Mouse (Mus musculus) midbrain, embryonic 14.5 days (tissue): ENCODE measurements around the gene Angpt4. TPM values are rescaled to one million over a fixed set of nuclear protein-coding genes. Genes with fewer than 3 reads are reported as not detected.

Experiments
- ATAC-seq: fragments of 200-750 bp; cut with Nextera tagmentation; 2 replicates; pipeline ENCODE4 v1.8.0; 2017; ENCODE audit warnings: moderate number of reproducible peaks, moderate library complexity; ENCODE audit not compliant: low FRiP score, low TSS enrichment
- DNase-seq: peaks from one replicate; pipeline ENCODE4 v3.0.0-alpha.2; 2015
- H3K27ac ChIP-seq: fragments of 300-500 bp; sonication (generic); replicated peaks from 2 replicates; pipeline ENCODE4 v1.5.1; 2014; ENCODE audit warnings: mild to moderate bottlenecking, low read depth, low read length, moderate library complexity
- H3K27me3 ChIP-seq: fragments of 300-500 bp; sonication (generic); 2 replicates; pipeline ENCODE4 v1.6.1; 2014; ENCODE audit warnings: low read length, control low read depth, mixed read lengths; ENCODE audit not compliant: control insufficient read depth, insufficient read depth
- H3K36me3 ChIP-seq: fragments of 300-500 bp; sonication (generic); 2 replicates; pipeline ENCODE4 v1.6.1; 2014; ENCODE audit warnings: low read length, control low read depth; ENCODE audit not compliant: control insufficient read depth, insufficient read depth
- H3K4me1 ChIP-seq: fragments of 300-500 bp; sonication (generic); 2 replicates; pipeline ENCODE4 v1.6.1; 2014; ENCODE audit warnings: mild to moderate bottlenecking, antibody characterized with exemption, low read length, control low read depth; ENCODE audit not compliant: control insufficient read depth, insufficient read depth
- H3K4me2 ChIP-seq: fragments of 300-500 bp; sonication (generic); 2 replicates; pipeline ENCODE4 v1.6.1; 2014; ENCODE audit warnings: mild to moderate bottlenecking, low read length, moderate library complexity
- H3K4me3 ChIP-seq: fragments of 300-500 bp; sonication (generic); replicated peaks from 2 replicates; pipeline ENCODE4 v1.5.1; 2014; ENCODE audit warnings: low read depth, low read length
- H3K9ac ChIP-seq: fragments of 300-500 bp; sonication (generic); replicated peaks from 2 replicates; pipeline ENCODE4 v1.6.1; 2014; ENCODE audit warnings: mild to moderate bottlenecking, low read length, moderate library complexity
- H3K9me3 ChIP-seq: fragments of 300-500 bp; sonication (generic); 2 replicates; pipeline ENCODE4 v1.6.1; 2016; ENCODE audit warnings: low read length, control low read depth, mixed read lengths; ENCODE audit not compliant: control insufficient read depth
- whole genome bisulfite sequencing: fragments of 180-500 bp; shearing (Covaris S2); extraction: QIAGEN DNeasy Blood & Tissue Kit; methylation state at CpG from one replicate; pipeline ENCODE4 v1.1.7; 2014; 5-methylcytosine and 5-hydroxymethylcytosine counted together
- microRNA counts: library from miRNA; unstranded; fragments of <30 nt; microRNA quantifications from one replicate; lab custom pipeline; 2016
- microRNA-seq: library from miRNA; unstranded; fragments of <30 nt; microRNA quantifications from one replicate; pipeline ENCODE4, GENCODE M21; 2016
- polyA plus RNA-seq: library from polyadenylated mRNA; unstranded; fragments of >200 nt; fragmentation: Nextera tagmentation; extraction: Ambion mirVana; gene quantifications from 2 replicates; pipeline ENCODE4 v1.2.1, GENCODE M21; 2014

Gene Angpt4
- polyA plus RNA-seq, 1 experiment from 2014 or later = 0.17 TPM

DNA sequence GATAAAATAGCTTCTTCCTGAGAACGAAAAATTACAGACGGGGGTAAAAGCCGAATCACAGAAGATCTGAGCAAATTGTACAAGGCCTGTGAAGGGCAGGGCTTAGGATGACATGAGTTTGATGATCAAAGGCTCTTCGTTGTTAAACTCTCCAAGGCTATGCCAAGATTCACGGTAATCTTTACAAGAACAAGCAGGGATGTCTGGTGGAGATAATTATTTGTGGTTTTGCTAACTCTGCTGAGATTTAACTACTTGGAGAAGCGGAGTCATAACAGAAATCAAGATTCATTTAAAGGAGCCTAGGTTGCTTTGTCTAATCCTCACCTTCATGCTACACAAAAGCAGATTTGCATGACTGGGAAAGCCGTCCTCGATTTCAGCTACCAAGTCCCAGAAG is 75.9 kb downstream of the Angpt4 start:
- Histone ChIP-seq H3K9me3 (no peaks in the 10 kb centered on the region), H3K4me1 (no peaks in the 10 kb centered on the region), H3K36me3 (no peaks in the 10 kb centered on the region), H3K4me3 (no peak overlapping the region), H3K27me3 (no peaks in the 10 kb centered on the region), H3K4me2 (no peak overlapping the region), H3K9ac (no peak overlapping the region), H3K27ac (no peak overlapping the region)
- ATAC-seq = no peak
- WGBS = 76% methylated on average over 8 of the region's 8 CpGs
- no peak for DNase-seq

DNA sequence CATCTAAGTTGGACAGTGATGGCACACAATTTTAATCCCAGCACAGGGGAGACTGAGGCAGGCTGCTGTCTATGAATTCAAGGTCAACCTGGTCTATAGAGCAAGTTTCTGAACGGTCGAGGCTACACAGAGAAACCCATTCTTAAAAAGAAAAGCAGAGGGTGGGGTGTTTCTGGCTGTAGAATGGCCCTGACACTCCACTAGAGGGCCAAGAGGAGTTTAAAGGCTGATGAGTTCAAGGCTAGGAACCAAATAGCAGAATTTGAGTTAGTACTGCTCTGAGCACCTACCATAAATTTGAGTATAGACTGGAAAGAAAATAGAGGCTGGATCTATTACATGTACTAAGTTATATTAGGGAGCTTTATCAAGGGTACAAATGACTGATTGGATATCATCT is 78.0 kb downstream of the Angpt4 start:
- 63% methylated on average over 2 of the region's 2 CpGs for WGBS
- H3K4me3 ChIP-seq = no peak overlapping the region
- DNase-seq = no peak
- H3K27ac ChIP-seq = no peak overlapping the region
- no peaks in the 10 kb centered on the region for H3K9me3 ChIP-seq
- no peaks in the 10 kb centered on the region for H3K4me1 ChIP-seq
- no peaks in the 10 kb centered on the region for H3K27me3 ChIP-seq
- no peak overlapping the region for H3K9ac ChIP-seq
- no peaks in the 10 kb centered on the region for H3K36me3 ChIP-seq
- no peak overlapping the region for H3K4me2 ChIP-seq
- ATAC-seq = no peak

DNA sequence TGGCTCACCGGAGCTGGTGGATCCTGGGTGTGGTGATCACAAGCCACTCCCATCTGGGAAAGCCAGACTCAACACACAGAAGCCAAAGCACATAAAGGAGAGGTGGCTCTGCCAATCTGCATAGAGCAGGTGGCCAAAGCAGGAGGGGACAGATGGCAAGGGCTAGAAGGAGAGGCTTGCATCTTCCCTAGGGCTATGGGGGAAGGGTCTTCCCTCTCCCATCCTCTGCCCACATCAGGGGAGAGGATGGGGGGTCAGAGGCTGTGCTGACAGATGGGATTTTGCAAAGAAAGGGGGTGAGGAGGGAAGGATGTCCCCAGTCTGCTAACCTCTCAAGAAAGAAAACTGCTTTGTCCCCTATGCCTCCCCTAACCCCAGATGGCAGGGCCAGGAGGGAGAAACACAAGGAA is 80.0 kb downstream of the Angpt4 start:
- H3K9ac ChIP-seq = no peak overlapping the region
- H3K27ac ChIP-seq = no peak overlapping the region
- peaks cover 8% of the 10 kb centered on the region; the same call in 1 of the 2 replicates for H3K27me3 ChIP-seq
- DNase-seq = peak; percentile 55
- no peaks in the 10 kb centered on the region for H3K9me3 ChIP-seq
- 30% methylated on average over 1 of the region's 1 CpGs for WGBS
- peak; percentile 73 for ATAC-seq
- 0 out of 2 replicates have a peak, but pooled peaks cover 3% of the 10 kb centered on the region for H3K4me1 ChIP-seq
- H3K4me2 ChIP-seq = no peak overlapping the region
- H3K4me3 ChIP-seq = no peak overlapping the region
- no peaks in the 10 kb centered on the region for H3K36me3 ChIP-seq

DNA sequence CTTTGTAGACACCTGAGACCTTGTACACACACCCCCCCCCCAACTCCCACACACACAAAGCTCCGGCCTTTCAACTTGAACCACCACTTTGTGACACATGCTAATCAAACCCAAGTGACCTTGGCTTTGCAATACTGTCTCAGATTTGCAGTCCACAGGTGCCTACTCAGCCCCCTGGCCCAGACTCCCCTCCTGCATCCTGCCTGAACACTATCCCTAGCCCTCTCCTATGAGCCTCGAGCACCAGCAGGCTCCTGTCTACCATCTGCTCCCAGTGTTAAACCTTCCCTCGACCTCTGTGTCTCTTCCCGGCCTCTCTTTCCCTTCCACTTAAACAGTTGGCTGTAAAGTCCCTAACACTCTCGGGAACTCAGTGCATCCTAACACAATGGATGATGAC is 80.4 kb downstream of the Angpt4 start:
- Histone ChIP-seq H3K4me2 (no peak overlapping the region), H3K36me3 (no peaks in the 10 kb centered on the region), H3K9me3 (no peaks in the 10 kb centered on the region), H3K27ac (no peak overlapping the region), H3K4me3 (no peak overlapping the region), H3K4me1 (0 out of 2 replicates have a peak, but pooled peaks cover 3% of the 10 kb centered on the region), H3K9ac (no peak overlapping the region), H3K27me3 (peaks cover 12% of the 10 kb centered on the region; the same call in 1 of the 2 replicates)
- 0 out of 2 replicates have a peak, but pooled peaks have one; percentile 36 for ATAC-seq
- 23% methylated on average over 5 of the region's 5 CpGs for WGBS
- DNase-seq = no peak

DNA sequence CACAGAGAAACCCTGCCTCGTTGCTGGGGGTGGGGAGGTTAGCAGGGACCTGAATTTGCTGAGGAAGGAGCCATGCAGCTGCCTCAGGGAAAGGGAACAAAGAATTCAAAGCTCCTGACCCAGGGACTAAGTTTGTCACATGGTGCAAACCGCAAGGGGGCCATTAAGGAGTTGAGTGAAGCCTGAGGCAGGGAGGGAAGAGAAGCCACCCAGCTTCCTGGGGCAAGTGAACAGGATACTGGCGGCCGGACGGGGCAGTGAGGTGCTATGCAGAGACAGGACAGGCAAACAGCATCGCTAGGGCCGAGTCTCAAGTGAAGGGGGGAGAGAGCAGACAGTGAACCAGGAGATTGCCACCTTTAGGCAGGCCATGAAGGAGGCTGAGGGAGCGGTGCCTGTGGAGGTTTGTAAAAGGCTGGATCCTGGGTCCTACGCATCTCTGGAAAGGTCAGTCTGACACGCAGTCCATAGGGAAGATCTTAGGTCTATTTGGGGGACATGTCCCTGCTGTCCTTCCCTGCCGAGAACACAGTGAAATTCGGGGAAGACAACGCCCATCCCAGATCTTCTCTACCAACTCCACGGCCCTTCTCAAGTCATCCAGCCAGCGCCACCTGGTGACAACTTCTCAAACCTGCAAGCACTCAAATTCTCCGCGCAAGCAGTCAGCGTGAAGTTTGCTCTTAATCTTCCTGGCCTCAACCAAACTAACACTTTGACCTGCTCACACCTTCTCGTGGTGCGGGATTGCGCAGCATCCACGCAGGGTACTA is 83.5 kb downstream of the Angpt4 start:
- ATAC-seq (0 out of 2 replicates have a peak, but pooled peaks have one; percentile 10), DNase-seq (peak; percentile 89)
- 4% methylated on average over 22 of the region's 22 CpGs for WGBS
- Histone ChIP-seq H3K4me1 (0 out of 2 replicates have a peak, but pooled peaks cover 3% of the 10 kb centered on the region), H3K9ac (no peak overlapping the region), H3K9me3 (no peaks in the 10 kb centered on the region), H3K4me3 (no peak overlapping the region), H3K36me3 (no peaks in the 10 kb centered on the region), H3K4me2 (peak overlapping the region; percentile 48), H3K27me3 (peaks cover 27% of the 10 kb centered on the region; the same call in 1 of the 2 replicates), H3K27ac (no peak overlapping the region)

MicroRNAs within 50 kb of the gene (microRNA counts, 519-probe panel; counts per million panel counts)
- microRNA mmu-miR-1953 (lab: Ali Mortazavi, UCI) = not detected

Small RNA genes within 50 kb of the gene (microRNA-seq; reads per million reads assigned to microRNA genes)
- 0.73 reads per million for gene Mir1953

Other genes with a start within 250 kb of the Angpt4 start
- gene Rad21l, start 242.7 kb upstream of the Angpt4 start, polyA plus RNA-seq = 0.13 TPM in 1 of 2 replicates, not detected in the other
- gene Tmem74b, start 209.2 kb upstream of the Angpt4 start, polyA plus RNA-seq = 20.7 and 25.0 TPM in 2 replicates
- 64.8 and 69.1 TPM in 2 replicates for gene Psmf1, start 167.0 kb upstream of the Angpt4 start, polyA plus RNA-seq
- gene Rspo4, start 68.3 kb upstream of the Angpt4 start, polyA plus RNA-seq = 0.32 TPM in 2 replicates
- gene Fam110a, start 69.0 kb downstream of the Angpt4 start, polyA plus RNA-seq = 55.8 and 67.5 TPM in 2 replicates
- 0.42 and 0.74 TPM in 2 replicates for gene Slc52a3, start 85.3 kb downstream of the Angpt4 start, polyA plus RNA-seq
- gene Scrt2, start 170.3 kb downstream of the Angpt4 start, polyA plus RNA-seq = 16.4 and 18.4 TPM in 2 replicates
- gene Srxn1, start 194.3 kb downstream of the Angpt4 start, polyA plus RNA-seq = 11.5 and 17.4 TPM in 2 replicates
- 0.76 and 0.96 TPM in 2 replicates for gene Tcf15, start 232.4 kb downstream of the Angpt4 start, polyA plus RNA-seq